Mouse (Mus musculus) CH12F3 (cell line): ENCODE results near the gene Itm2c.

Experiments
- in situ Hi-C: fragments of 300-500 bp; cut with MboI; formaldehyde crosslinking; loops from 2 replicates; pipeline ENCODE4 v1.14.3; 2020; ENCODE audit warnings: low sequenced_read_pairs

The Itm2c gene

GRCm38 (mm10) chr1:85898761-85899387 is 4.8 kb downstream of the Itm2c start:
- in situ Hi-C loops, result no loop called here

- in situ Hi-C loops, result no loop called here
These were observed 5.3 kb downstream of the Itm2c start for GRCm38 (mm10) chr1:85899388-85899761.

- in situ Hi-C loops, result no loop called here
These were observed 6.6 kb downstream of the Itm2c start for GRCm38 (mm10) chr1:85900521-85901333.

DNA sequence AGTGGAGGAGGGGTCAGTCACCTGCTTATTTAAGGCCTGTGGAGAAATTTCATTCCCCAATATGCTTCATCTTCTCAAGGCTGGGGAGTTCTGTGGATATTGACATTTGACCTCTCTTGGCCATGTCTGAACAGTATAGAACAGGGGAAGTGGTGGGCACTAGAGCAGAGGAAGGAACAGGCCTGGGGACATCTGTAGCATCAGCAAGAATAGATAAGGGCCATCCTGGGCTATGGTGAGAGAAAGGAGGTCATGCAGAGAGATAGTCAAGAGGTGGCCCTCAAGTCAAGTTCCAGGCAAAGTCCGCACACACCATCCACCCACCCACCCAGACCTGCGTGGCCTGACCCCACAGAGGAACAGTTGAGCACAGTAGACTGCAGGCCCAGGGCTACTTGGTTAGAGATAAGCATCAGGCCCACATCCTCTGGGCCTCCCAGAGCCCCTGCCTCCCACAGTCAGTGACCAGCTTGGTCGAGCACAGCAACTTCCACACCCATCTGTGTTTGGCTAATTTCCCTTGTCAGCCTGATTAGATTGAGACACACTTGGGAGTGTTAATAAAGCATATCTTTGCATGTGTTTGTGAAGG is 7.5 kb downstream of the Itm2c start:
- in situ Hi-C loops, result no loop called here

- in situ Hi-C loops, result no loop called here
These were observed 8.1 kb downstream of the Itm2c start for GRCm38 (mm10) chr1:85902108-85902561.

DNA sequence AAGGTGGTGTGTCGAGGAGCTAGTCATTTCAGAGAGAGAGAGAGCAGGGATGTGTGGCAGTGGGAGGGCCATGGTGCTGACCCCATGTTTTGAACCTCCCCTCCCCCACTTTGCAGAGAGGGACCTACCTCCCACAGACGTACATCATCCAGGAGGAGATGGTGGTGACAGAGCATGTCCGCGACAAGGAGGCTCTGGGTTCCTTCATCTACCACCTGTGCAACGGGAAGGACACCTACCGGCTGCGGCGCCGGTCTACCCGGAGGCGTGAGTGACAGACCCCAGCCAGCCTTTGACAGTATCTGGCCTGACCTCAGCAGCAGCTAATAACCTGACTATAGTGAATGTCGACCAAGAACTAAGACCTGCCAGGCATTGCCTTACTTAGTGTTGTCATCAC is 12.8 kb downstream of the Itm2c start:
- in situ Hi-C loops, result no loop called here

DNA sequence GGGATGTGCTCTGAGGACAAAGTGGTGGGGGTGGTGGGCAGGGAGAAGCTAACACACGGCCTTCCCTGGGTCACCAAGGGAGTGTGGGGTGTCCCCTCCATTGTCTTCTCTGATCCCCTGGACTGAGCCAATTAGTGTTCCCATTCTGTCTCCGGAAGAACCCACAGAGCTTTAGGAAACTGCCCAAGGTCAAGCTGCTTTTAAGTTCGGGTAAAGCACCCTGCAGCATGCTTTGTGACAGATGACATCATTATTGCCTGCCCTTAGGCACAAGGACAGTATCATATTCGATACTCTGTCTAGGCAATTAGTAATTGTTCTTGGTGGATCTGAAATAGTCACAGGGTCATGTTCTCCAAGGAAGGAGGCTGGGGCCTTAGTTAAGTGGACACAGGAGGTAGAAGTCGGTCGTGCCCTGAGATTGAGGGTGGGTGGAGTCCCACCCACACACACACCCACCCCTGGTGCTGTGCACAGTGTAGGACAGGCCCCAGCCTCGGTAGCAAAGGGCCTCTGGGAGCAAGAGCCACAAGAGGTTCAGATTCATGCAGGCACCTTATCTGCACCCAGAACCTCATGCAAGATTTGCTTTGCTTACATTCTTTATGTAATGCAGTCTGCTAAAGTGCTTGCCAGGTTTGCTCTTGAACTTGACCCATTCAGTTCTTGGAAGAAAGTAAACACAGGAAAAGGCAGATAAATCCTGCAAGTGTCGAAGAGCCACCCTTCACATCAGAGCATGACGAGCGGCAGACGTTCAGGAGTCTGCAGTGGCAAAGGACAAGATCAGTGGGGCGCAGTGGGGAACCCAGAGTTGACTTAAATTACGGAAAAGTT is 14.9 kb downstream of the Itm2c start:
- in situ Hi-C loops, result no loop called here

GRCm38 (mm10) chr1:85913078-85913755 is 19.1 kb downstream of the Itm2c start:
- in situ Hi-C loops, result no loop called here

DNA sequence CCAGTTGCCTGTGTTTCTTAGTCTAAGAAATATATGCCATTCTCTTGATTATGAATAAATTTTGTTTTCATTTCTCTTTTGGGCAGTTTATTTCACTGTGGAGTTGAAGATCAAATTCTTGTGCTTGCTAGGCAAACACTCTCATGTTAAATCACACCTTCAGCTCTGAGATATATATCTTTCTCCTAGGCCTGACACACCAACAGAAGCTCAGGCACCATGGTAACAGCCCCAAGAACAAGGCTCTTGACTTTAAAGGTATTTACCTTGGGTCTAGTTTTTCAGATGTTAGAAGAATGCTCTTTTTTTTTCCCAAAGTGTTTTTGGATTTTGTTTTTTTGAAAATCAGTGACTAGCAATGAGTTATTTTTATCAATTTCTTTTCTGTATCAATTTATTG is 21.8 kb downstream of the Itm2c start:
- in situ Hi-C loops, result no loop called here

- in situ Hi-C loops, result no loop called here
These were observed 22.9 kb downstream of the Itm2c start for GRCm38 (mm10) chr1:85916830-85917450.

DNA sequence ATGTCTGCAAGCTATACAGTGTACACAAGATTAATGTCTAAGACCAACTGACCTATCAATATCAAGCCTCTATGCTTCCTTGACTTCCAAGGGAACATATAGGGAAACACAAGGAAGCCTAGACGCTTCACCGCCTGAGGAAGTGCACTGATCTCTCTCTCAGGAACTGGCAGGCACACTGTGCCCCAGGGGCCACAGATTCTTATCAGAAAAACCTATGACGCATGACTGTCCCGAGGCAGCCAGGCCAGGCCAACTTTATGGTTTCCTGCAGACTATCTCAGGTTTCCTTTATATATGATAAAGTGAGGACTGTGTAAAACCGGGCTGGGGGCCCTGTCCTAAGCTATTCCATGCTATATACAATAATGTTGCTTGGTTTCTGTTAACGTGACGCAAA is 25.5 kb downstream of the Itm2c start:
- in situ Hi-C loops, result no loop called here

DNA sequence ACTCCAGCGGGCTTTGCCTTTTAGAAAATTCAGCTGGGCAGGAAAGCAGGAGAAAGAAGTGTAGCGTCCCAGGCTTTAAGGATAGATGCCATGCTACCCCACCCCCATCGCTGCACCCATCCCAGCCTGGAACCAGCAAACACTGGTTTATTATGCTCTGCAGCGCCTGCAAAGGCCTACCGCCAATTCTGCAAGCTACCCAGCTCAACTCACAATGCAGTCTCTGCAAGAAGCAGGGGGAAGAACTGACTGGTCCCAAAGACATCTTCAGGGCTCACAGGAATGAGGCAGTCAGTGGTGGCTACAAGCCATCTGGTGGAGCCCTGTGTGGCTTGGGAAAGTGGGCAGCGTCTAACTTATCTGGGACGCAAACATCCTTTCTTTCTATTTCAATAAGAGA is 27.6 kb downstream of the Itm2c start:
- in situ Hi-C loops, result no loop called here

DNA sequence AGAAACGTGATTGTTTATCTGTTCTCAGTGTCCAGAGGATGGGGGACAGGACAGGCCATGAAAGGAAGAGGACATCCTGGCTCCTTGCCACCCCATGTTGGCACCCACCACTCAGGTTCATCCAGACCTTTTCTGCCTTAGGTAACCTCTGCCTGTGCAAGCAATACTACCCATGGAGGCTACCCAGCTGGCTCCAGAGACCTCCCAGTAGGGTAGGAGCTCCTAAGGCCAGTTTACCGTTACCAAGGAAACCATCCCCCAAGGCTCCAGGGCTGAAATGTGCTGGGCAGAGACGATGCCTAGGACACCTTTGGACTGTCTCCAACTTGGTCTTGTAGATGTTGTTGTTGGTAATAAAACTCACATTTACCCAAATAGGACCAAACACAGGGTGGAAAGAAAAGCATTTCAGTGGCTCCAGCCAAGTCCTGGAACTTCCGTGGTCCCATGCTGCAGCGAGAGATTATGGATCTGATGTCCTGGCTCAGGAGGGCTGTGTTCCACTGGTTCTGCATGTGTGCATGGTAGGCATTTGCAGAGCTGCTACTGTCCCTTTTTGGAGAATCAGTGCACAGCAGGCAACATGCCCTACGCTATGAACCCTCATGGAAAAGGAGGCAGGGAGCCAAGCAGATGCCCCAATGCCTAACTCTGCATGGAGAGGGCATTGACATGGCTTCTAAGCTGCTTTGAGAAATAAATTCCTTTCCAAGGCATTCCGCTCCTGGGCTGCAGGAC is 28.2 kb downstream of the Itm2c start:
- in situ Hi-C loops, result no loop called here

- in situ Hi-C loops, result no loop called here
These were observed 28.8 kb downstream of the Itm2c start for GRCm38 (mm10) chr1:85922865-85923211.

DNA sequence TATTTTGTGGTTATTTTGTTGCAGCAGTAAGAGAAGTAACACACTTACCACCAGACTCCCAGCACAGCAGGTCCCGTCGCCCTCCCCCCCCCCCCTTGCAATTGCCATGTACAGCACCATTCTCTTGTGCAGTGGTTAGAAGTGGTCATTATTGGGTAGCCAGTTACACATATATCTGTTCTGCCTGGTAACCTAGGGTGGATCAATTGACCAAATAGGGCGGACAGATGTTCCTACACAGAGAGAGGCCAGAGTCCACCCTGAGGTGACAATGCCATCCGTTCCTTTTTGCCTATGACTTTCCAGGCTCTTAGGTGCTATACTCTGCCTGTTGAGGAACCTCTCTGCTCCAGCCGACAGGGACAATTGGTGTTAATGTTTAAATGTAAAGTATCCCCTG is 31.1 kb downstream of the Itm2c start:
- in situ Hi-C loops, result no loop called here

GRCm38 (mm10) chr1:85928057-85928687 is 34.1 kb downstream of the Itm2c start, which contains the start of gene 4933407L21Rik:
Gene 4933407L21Rik (plus strand): TSS chr1:85928483.
- in situ Hi-C loops, result no loop called here

GRCm38 (mm10) chr1:85928688-85929065 is 34.6 kb downstream of the Itm2c start:
- in situ Hi-C loops, result no loop called here

DNA sequence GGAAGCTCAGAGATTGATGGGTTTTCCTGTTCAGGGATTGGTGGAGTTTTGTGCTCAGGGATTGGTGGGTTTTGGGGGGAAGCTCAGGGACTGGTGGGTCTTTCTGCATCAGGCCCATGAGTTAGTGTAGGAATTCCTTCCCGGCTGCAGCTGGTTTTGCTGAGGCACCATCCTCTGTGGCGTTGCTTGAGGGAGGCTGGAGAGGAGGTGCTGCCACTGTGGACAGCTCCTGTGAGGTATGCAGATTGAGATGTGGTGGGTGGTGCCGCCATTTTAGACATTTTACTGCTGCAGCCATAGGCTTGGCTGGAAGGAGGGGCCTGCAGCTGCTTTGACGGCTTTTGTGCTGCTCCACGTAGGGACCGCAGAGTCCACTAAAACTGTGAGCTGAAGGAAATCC is 35.3 kb downstream of the Itm2c start:
- in situ Hi-C loops, result no loop called here

DNA sequence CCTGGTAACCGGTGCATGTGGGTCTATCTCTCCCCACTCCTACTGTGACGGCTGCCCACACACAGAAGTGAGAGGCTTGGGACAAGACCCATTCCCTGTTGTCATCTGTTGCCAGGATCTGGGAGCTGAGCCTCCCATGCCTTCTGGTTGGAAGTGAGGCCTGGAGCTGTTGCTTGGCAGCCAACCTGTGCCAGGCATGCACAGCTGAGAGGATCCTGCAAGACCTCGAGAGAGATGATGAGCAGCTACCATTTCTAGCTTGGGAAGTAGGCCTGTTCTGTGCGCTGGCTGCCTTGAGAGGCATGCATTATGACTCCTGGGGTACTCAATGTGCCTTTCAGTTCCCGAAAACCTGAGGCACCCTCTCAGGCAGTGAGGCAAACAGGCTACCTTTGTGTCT is 37.1 kb downstream of the Itm2c start:
- in situ Hi-C loops, result no loop called here
